Comparison of ENCODE assay signal across 7 mouse cellular contexts in the genomic region with DNA sequence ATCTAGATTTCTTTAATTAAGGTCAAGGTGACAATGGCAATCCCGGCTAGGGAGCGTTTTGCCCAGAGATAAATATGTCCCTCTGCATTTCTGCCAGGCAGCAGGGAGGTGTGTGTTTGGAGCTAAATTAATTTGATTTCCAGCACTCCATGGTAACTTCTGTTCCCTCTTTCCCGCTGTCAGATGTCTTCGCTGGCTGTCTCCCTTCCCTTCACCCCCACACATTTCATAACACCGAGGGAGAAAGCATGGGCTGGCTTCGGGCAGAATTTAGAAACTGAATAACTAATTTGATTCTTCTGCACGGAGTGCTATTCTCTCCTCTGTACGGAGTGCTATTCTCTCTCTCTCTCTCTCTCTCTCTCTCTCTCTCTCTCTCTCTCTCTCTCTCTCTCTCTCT. TPM values are rescaled to one million over a fixed set of nuclear protein-coding genes. Genes with fewer than 3 reads are reported as not detected.
DNase-seq lines count a peak whose midpoint lies in the region; ATAC-seq and TF ChIP-seq lines count a peak whose summit lies in the region.

No protein-coding gene starts in this region.

- H3K36me3 ChIP-seq in embryonic facial prominence, embryonic 10.5 days (replicated peaks) = no peaks in the 10 kb centered on the region
- H3K36me3 ChIP-seq in heart, postnatal 0 days (replicated peaks; ENCODE audit: control insufficient read depth, insufficient read depth, low read length) = no peaks in the 10 kb centered on the region
- no peaks in the 10 kb centered on the region for H3K36me3 ChIP-seq in midbrain, embryonic 15.5 days (replicated peaks)

- H3K9ac ChIP-seq in heart, postnatal 0 days (replicated peaks; ENCODE audit: low read depth, low read length) = peak overlapping the region; percentile 81
- no peak overlapping the region for H3K9ac ChIP-seq in midbrain, embryonic 15.5 days

- no peak overlapping the region for H3K27ac ChIP-seq in cerebellum, adult 2 months (ENCODE audit: insufficient read depth, low read length)
- no peak overlapping the region; the same call in 1 of the 2 replicates for H3K27ac ChIP-seq in embryonic facial prominence, embryonic 10.5 days (replicated peaks)
- H3K27ac ChIP-seq in heart, postnatal 0 days (ENCODE audit: low read depth) = 0 out of 2 replicates have a peak overlapping the region, but pooled peaks have one; percentile 83
- H3K27ac ChIP-seq in midbrain, embryonic 15.5 days = no peak overlapping the region

- peaks cover 2% of the 10 kb centered on the region; the same call in 1 of the 2 replicates for H3K4me1 ChIP-seq in cerebellum, adult 2 months (ENCODE audit: control insufficient read depth, insufficient read depth, low read length)
- peaks cover 28% of the 10 kb centered on the region for H3K4me1 ChIP-seq in embryonic facial prominence, embryonic 10.5 days
- 0 out of 2 replicates have a peak, but pooled peaks cover 4% of the 10 kb centered on the region for H3K4me1 ChIP-seq in heart, postnatal 0 days (ENCODE audit: control insufficient read depth, insufficient read depth)
- H3K4me1 ChIP-seq in midbrain, embryonic 15.5 days = peaks cover 21% of the 10 kb centered on the region

- WGBS in cerebellum, adult 2 months = 6% methylated on average over 8 of the region's 8 CpGs
- WGBS in embryonic facial prominence, embryonic 10.5 days = 35% methylated on average over 8 of the region's 8 CpGs
- 21% methylated on average over 8 of the region's 8 CpGs for WGBS in heart, postnatal 0 days
- WGBS in midbrain, embryonic 15.5 days = 20% methylated on average over 8 of the region's 8 CpGs

- peak; percentile 40 to 53 for DNase-seq in cerebellum, adult 2 months
- DNase-seq in embryonic facial prominence, embryonic 10.5 days (ENCODE audit: low spot score) = no peak
- DNase-seq in heart, postnatal 0 days (ENCODE audit: low spot score) = no peak
- peak; percentile 63 to 72 for DNase-seq in layer of hippocampus, postnatal 36 days
- DNase-seq in embryo, embryonic 9.5 days (ENCODE audit: extremely low spot score) = no peak
- DNase-seq in urinary bladder, adult 18-20 months (ENCODE audit: low spot score in 2 of 2) = no peak

- H3K9me3 ChIP-seq in embryonic facial prominence, embryonic 10.5 days = no peaks in the 10 kb centered on the region
- H3K9me3 ChIP-seq in heart, postnatal 0 days (replicated peaks; ENCODE audit: control insufficient read depth, low read length) = no peaks in the 10 kb centered on the region
- no peaks in the 10 kb centered on the region for H3K9me3 ChIP-seq in midbrain, embryonic 15.5 days

- H3K27me3 ChIP-seq in cerebellum, adult 2 months (ENCODE audit: control insufficient read depth, insufficient read depth, low read length) = no peaks in the 10 kb centered on the region
- H3K27me3 ChIP-seq in embryonic facial prominence, embryonic 10.5 days (replicated peaks; ENCODE audit: low read depth, poor library complexity, severe bottlenecking) = peaks cover 11% of the 10 kb centered on the region; the same call in 1 of the 2 replicates
- H3K27me3 ChIP-seq in heart, postnatal 0 days (ENCODE audit: control insufficient read depth, insufficient read depth, low read length) = no peaks in the 10 kb centered on the region
- no peaks in the 10 kb centered on the region for H3K27me3 ChIP-seq in midbrain, embryonic 15.5 days (replicated peaks)

- no peak for ATAC-seq in heart, postnatal 0 days (ENCODE audit: insufficient read depth, low read depth)
- no peak for ATAC-seq in midbrain, embryonic 15.5 days (replicated peaks)

- no peak for TF ChIP-seq CTCF in cerebellum, adult 2 months (IDR thresholded peaks at IDR 0.05; ENCODE audit: borderline replicate concordance, insufficient read depth, low read depth, low read length)
- no peak for TF ChIP-seq CTCF in heart, postnatal 0 days (IDR thresholded peaks at IDR 0.05; ENCODE audit: low read depth)

- peak overlapping the region; percentile 99 for H3K4me2 ChIP-seq in heart, postnatal 0 days (ENCODE audit: low read depth, low read length)
- H3K4me2 ChIP-seq in midbrain, embryonic 15.5 days = peak overlapping the region; percentile 98

- H3K4me3 ChIP-seq in cerebellum, adult 2 months (replicated peaks; ENCODE audit: insufficient read depth, low read depth, low read length) = no peak overlapping the region
- H3K4me3 ChIP-seq in embryonic facial prominence, embryonic 10.5 days = peak overlapping the region; percentile 74
- peak overlapping the region; percentile 15; the same call in 1 of the 2 replicates for H3K4me3 ChIP-seq in heart, postnatal 0 days (ENCODE audit: low read depth, low read length)
- peak overlapping the region; percentile 47; the same call in 1 of the 2 replicates for H3K4me3 ChIP-seq in midbrain, embryonic 15.5 days

- no peak for TF ChIP-seq POLR2A in cerebellum, adult 2 months (IDR thresholded peaks at IDR 0.05; ENCODE audit: borderline replicate concordance, insufficient read depth, low read length)

- TF ChIP-seq EP300 in heart, postnatal 0 days (IDR thresholded peaks at IDR 0.05; ENCODE audit: low read depth) = no peak

RNA-seq across cellular contexts. Expression of gene Mettl24, which starts 0.6 kb away (rescaled TPM):
- polyA plus RNA-seq in cerebellum, adult 2 months (2012; rRNA removed) = 0.62 and 0.76 TPM in 2 replicates
- 0.92 and 1.5 TPM in 2 replicates for polyA plus RNA-seq in embryonic facial prominence, embryonic 10.5 days (2016; fragmentation: Nextera tagmentation; extraction: Ambion mirVana)
- 0.43 and 4.7 TPM in 2 replicates for total RNA-seq in heart, postnatal 0 days (2014; rRNA removed; ENCODE audit: low replicate concordance)
- 2.9 and 3.0 TPM in 2 replicates for polyA plus RNA-seq in heart, postnatal 0 days (2015; fragmentation: Nextera tagmentation; extraction: Ambion mirVana)
- total RNA-seq in layer of hippocampus, postnatal 36 days (2021) = 1 to 10 TPM; 1.9 to 3.0 TPM
- 0.47 and 0.71 TPM in 2 replicates for polyA plus RNA-seq in midbrain, embryonic 15.5 days (2015; fragmentation: Nextera tagmentation; extraction: Ambion mirVana)

RNA-seq across cellular contexts. Expression of gene Ddo, which starts 52.7 kb away (rescaled TPM):
- 22.6 and 25.1 TPM in 2 replicates for polyA plus RNA-seq in cerebellum, adult 2 months (2012; rRNA removed)
- polyA plus RNA-seq in embryonic facial prominence, embryonic 10.5 days (2016; fragmentation: Nextera tagmentation; extraction: Ambion mirVana) = 0.10 and 0.21 TPM in 2 replicates
- 41.4 and 52.6 TPM in 2 replicates for total RNA-seq in heart, postnatal 0 days (2014; rRNA removed; ENCODE audit: low replicate concordance)
- 26.7 and 32.0 TPM in 2 replicates for polyA plus RNA-seq in heart, postnatal 0 days (2015; fragmentation: Nextera tagmentation; extraction: Ambion mirVana)
- total RNA-seq in layer of hippocampus, postnatal 36 days (2021) = 10 to 100 TPM; 15.0 to 16.8 TPM
- polyA plus RNA-seq in midbrain, embryonic 15.5 days (2015; fragmentation: Nextera tagmentation; extraction: Ambion mirVana) = 0.82 and 0.98 TPM in 2 replicates

Comparison
In these comparisons a context has a peak if more than half of its experiments do, and no peak if none do; other contexts are left out.
1. DNase-seq: peak in cerebellum, adult 2 months (2 of 2) and layer of hippocampus, postnatal 36 days (2 of 2); none in embryonic facial prominence, embryonic 10.5 days (single experiment), heart, postnatal 0 days (single experiment), embryo, embryonic 9.5 days (single experiment) and urinary bladder, adult 18-20 months (0 of 2).
2. RNA of gene Ddo, which starts 52.7 kb away (polyA plus RNA-seq): 26.7 to 32.0 TPM in heart, postnatal 0 days and 22.6 to 25.1 TPM in cerebellum, adult 2 months; 0.82 to 0.98 TPM in midbrain, embryonic 15.5 days and 0.10 to 0.21 TPM in embryonic facial prominence, embryonic 10.5 days; every median in the first group is over 10 times any median in the second.